Mouse (Mus musculus) C2C12 (cell line): Measurements from ENCODE around the gene St6galnac4.

Experiments used
- CEBPB ChIP-seq: IDR thresholded peaks from one replicate; pipeline ENCODE4 v1.6.1; 2011; ENCODE audit warnings: low read depth, mild to moderate bottlenecking, control low read depth, moderate library complexity
- CTCF ChIP-seq: IDR thresholded peaks from one replicate; pipeline ENCODE4 v1.5.1; 2011; ENCODE audit not compliant: control insufficient read depth, insufficient read depth, insufficient read length

DNA sequence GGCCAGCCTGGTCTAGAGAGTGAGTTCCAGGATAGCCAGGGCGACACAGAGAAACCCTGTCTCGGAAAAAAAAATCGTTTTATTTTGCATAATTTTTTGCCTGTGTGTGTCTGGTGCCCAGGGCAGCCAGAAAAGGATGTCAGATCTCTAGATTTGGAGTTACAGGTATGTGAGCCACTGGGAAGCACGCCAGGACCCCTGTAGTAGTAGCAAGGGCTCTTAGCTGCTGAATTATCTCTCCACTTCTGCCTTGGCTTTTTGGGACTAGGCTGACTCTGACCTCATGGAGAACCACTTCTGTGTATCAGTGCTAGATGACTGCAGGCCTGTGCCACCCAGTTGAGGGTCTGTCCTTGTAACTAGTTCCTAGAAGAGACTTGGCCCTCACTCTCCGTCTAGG, 54.9 kb downstream of the St6galnac4 start:
- TF ChIP-seq CTCF, result no peak
- TF ChIP-seq CEBPB, result no peak
